Mouse (Mus musculus) natural killer cell, adult 2 months (primary cell): ENCODE measurements around the gene Gm49776.
"Not testable (repeated sequence)": the region's sequence is repeated elsewhere in the genome, so short reads cannot be mapped to it uniquely, and the experiment has no call there.

Experiments
- DNase-seq, 2 experiments: peaks; one replicate each; pipeline ENCODE4 v3.0.0; 2022; ENCODE audit warnings: low spot score in 2 of 2

The Gm49776 gene

GRCm38 (mm10) chr16:18203430-18204091 is 54.6 kb downstream of the Gm49776 start:
- DNase-seq, result no peak

- DNase-seq, result no peak
These were observed 56.1 kb downstream of the Gm49776 start for GRCm38 (mm10) chr16:18202061-18202460.

- no peak for DNase-seq
These were observed 56.5 kb downstream of the Gm49776 start for GRCm38 (mm10) chr16:18201620-18202019.

- no peak for DNase-seq
These were observed 58.1 kb downstream of the Gm49776 start for GRCm38 (mm10) chr16:18200062-18200461.

GRCm38 (mm10) chr16:18198365-18199098 is 59.6 kb downstream of the Gm49776 start:
- DNase-seq, result no peak

- DNase-seq, result no peak
These were observed 60.2 kb downstream of the Gm49776 start for GRCm38 (mm10) chr16:18197881-18198280.

GRCm38 (mm10) chr16:18195561-18195960 is 62.6 kb downstream of the Gm49776 start:
- not testable (repeated sequence) for DNase-seq
